Mouse (Mus musculus) forebrain, postnatal 0 days (tissue): Measurements from ENCODE around the gene Srrm4. TPM values are rescaled to one million over a fixed set of nuclear protein-coding genes. Genes with fewer than 3 reads are reported as not detected.

Experiments used
- ATAC-seq: fragments of 200-750 bp; cut with Nextera tagmentation; 2 replicates; pipeline ENCODE4 v1.8.0; 2017; ENCODE audit warnings: mild to moderate bottlenecking, moderate library complexity
- DNase-seq: peaks from one replicate; pipeline ENCODE4 v3.0.0-alpha.2; 2015
- H3K27ac ChIP-seq: fragments of 300-500 bp; sonication (generic); 2 replicates; pipeline ENCODE4 v1.5.1; 2014; ENCODE audit warnings: low read depth, mild to moderate bottlenecking, antibody characterized with exemption, low read length, moderate library complexity, mixed read lengths
- H3K27me3 ChIP-seq: fragments of 300-500 bp; sonication (generic); 2 replicates; pipeline ENCODE4 v1.6.1; 2014; ENCODE audit warnings: mild to moderate bottlenecking, low read length, mixed read lengths; ENCODE audit not compliant: insufficient read depth
- H3K36me3 ChIP-seq: fragments of 300-500 bp; sonication (generic); 2 replicates; pipeline ENCODE4 v1.6.1; 2014; ENCODE audit warnings: mild to moderate bottlenecking, moderate library complexity; ENCODE audit not compliant: insufficient read depth
- H3K4me1 ChIP-seq: fragments of 300-500 bp; sonication (generic); 2 replicates; pipeline ENCODE4 v1.6.1; 2014; ENCODE audit warnings: antibody characterized with exemption; ENCODE audit not compliant: insufficient read depth
- H3K4me2 ChIP-seq: fragments of 300-500 bp; sonication (generic); 2 replicates; pipeline ENCODE4 v1.6.1; 2014; ENCODE audit warnings: low read depth, mild to moderate bottlenecking, moderate library complexity
- H3K4me3 ChIP-seq: fragments of 300-500 bp; sonication (generic); 2 replicates; pipeline ENCODE4 v1.5.1; 2014; ENCODE audit warnings: low read depth, low read length, mixed read lengths
- H3K9ac ChIP-seq: fragments of 300-500 bp; sonication (generic); 2 replicates; pipeline ENCODE4 v1.6.1; 2014; ENCODE audit warnings: mild to moderate bottlenecking
- H3K9me3 ChIP-seq: fragments of 300-500 bp; sonication (generic); 2 replicates; pipeline ENCODE4 v1.6.1; 2016; ENCODE audit warnings: low read length
- CTCF ChIP-seq: sonication (generic); IDR thresholded peaks from 2 replicates; pipeline ENCODE4 v1.5.1; 2016; ENCODE audit warnings: antibody characterized with exemption, control low read depth, low read depth
- WGBS: fragments of 180-500 bp; shearing (Covaris S2); extraction: QIAGEN DNeasy Blood & Tissue Kit; methylation state at CpG from one replicate; pipeline ENCODE4 v1.1.7; 2014; 5-methylcytosine and 5-hydroxymethylcytosine counted together
- polyA plus RNA-seq: library from polyadenylated mRNA; unstranded; fragments of >200 nt; fragmentation: Nextera tagmentation; extraction: Ambion mirVana; gene quantifications from 2 replicates; pipeline ENCODE4 v1.2.1, GENCODE M21; 2015
- total RNA-seq: library from RNA; depleted of rRNA; stranded (reverse); fragments of >200 nt; gene quantifications from 2 replicates; pipeline ENCODE4 v1.2.3, GENCODE M21; 2014; rRNA removed

Gene Srrm4
- total and polyA plus RNA-seq, 2 experiments from 2014 or later, result 12.7 to 16.4 TPM

DNA sequence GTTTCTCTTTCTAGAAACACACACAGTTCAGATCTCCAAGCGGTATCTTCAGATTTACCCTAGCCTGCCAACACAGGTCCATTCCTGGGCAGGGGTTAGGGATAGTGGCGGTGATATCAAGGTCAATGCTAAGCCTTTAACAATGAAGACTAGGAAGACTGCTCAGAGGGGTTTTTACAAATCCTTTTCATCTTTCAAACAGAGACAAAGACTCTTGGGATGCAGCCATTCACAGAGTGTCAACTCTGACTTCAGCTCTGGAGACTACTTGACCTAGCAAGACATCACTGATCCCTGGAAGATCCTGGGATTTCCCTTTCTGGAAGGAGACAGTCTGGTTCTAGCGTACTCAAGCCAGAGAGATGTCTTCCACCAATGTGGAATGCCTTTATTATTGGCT lies 190.8 kb downstream of the Srrm4 start:
- Histone ChIP-seq H3K9me3 (no peaks in the 10 kb centered on the region), H3K9ac (no peak overlapping the region), H3K36me3 (no peaks in the 10 kb centered on the region), H3K27me3 (no peaks in the 10 kb centered on the region), H3K4me2 (no peak overlapping the region), H3K4me1 (no peaks in the 10 kb centered on the region), H3K27ac (no peak overlapping the region), H3K4me3 (no peak overlapping the region)
- DNase-seq, result no peak
- ATAC-seq, result no peak
- 64% methylated on average over 3 of the region's 3 CpGs for WGBS
- no peak for TF ChIP-seq CTCF

DNA sequence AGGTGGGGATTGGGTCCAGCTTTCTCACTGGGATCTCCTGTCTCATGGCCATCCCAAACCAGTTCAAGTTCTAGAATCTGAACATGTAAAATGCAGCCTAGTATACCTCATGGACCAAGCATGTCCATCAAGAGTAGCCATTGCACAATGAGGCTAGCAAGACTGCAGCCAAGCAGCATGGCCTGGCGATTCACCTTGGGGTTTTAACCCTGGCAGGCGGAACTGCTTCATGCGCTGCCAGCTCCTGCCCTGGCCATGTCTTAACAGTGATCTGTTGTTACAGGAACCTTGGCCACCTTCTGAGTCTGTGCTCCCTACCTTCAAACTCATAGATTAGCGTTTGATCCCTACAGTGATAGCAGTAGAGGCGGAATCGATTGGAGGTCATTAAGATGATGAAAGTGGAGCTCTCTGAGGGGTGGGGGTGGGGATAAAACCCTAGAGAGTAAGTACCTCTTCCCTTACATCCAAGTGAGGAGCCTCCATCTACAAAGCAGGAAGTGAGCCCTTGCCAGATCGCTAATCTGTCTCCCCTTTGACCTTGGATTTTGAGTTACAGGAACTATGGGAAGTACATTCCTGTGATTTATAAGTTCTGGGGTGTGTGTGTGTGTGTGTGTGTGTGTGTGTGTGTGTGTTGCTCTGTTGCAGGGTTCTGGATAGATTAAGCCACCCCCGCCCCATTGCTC lies 191.4 kb downstream of the Srrm4 start:
- Histone ChIP-seq H3K9me3 (no peaks in the 10 kb centered on the region), H3K36me3 (no peaks in the 10 kb centered on the region), H3K4me1 (no peaks in the 10 kb centered on the region), H3K4me2 (no peak overlapping the region), H3K27me3 (no peaks in the 10 kb centered on the region), H3K4me3 (no peak overlapping the region), H3K27ac (no peak overlapping the region), H3K9ac (no peak overlapping the region)
- ATAC-seq (no peak), DNase-seq (no peak)
- no peak for TF ChIP-seq CTCF
- WGBS, result 85% methylated on average over 8 of the region's 8 CpGs

DNA sequence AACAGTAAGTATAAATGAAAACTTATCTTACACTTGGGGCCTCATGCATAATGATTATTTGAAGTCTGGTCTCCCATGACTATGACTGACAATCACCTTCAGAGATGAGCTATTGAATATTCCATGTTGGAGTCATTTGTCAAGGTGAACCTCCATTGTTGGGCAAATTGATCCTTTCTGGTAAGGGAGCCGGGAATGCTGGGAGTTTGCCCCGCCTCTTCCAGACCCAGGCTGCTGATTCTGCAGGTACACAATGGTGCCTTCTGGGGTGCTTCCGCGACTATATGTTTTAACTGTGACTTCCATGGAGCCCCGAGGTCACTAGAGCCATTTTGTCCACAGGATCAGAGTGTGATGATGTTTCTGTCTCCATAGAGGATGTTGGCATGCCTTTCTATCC lies 195.5 kb downstream of the Srrm4 start:
- Histone ChIP-seq H3K4me2 (no peak overlapping the region), H3K9ac (no peak overlapping the region), H3K4me1 (no peaks in the 10 kb centered on the region), H3K27ac (no peak overlapping the region), H3K9me3 (no peaks in the 10 kb centered on the region), H3K27me3 (no peaks in the 10 kb centered on the region), H3K4me3 (no peak overlapping the region), H3K36me3 (no peaks in the 10 kb centered on the region)
- 82% methylated on average over 5 of the region's 5 CpGs for WGBS
- ATAC-seq (no peak), DNase-seq (no peak)
- no peak for TF ChIP-seq CTCF

DNA sequence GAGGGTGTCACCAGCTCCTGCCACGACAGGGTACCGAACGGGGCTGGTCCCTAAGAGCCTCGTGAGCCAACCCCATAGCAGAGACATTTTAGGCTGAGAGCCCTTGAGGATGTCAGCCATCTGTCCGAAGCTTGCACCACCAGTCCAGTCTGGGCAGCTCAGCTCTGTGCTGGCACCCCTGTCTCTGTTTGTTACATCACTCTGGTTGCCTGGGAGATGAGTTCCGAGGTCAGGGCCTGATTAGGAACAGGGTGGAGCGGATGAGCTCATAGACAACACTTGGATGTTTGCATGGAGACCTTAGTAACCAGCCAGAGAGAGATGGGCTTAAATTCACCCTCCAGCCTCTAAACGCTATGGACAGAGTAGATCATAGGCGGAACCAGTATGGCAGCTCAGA lies 199.0 kb downstream of the Srrm4 start:
- no peak for TF ChIP-seq CTCF
- Histone ChIP-seq H3K4me2 (no peak overlapping the region), H3K4me1 (peaks cover 5% of the 10 kb centered on the region; the same call in 1 of the 2 replicates), H3K27me3 (no peaks in the 10 kb centered on the region), H3K9ac (no peak overlapping the region), H3K36me3 (no peaks in the 10 kb centered on the region), H3K4me3 (no peak overlapping the region), H3K9me3 (no peaks in the 10 kb centered on the region), H3K27ac (no peak overlapping the region)
- 83% methylated on average over 9 of the region's 9 CpGs for WGBS
- ATAC-seq (no peak), DNase-seq (no peak)

DNA sequence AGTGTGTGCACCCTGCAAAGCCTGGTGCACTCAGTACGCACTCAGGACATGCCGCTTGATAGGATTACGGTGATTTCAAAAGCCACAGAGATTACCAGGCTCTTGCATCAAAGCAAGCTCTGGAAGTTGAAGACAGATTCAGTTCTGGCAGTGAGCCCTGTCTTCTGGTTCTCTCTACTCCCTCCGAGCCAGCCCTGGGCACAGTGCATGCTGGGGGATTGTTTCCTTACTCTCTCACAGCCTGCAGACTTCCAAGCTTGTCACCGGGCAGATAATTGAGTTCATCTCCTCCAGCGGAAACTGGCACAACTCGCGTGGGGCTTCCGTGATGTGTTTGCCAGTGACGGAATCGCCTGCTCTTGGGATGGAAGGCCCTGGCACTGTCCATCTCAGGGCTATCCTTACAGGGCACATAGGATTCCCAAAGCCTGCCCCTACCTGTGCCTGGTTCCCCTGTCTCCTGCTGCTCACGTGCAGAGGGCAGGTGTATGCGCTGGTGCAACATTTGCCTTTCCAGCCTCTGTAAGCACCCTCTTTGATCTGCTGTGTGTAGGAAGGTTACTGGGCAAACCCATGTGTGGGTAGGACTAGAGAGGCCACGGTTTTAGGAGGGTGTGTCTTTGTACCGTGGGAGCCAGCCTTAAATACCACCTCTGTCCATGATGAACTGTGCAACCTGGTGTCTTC lies 201.6 kb downstream of the Srrm4 start:
- Histone ChIP-seq H3K36me3 (no peaks in the 10 kb centered on the region), H3K4me3 (no peak overlapping the region), H3K27ac (0 out of 2 replicates have a peak overlapping the region, but pooled peaks have one; percentile 15), H3K4me2 (no peak overlapping the region), H3K4me1 (peaks cover 5% of the 10 kb centered on the region; the same call in 1 of the 2 replicates), H3K9me3 (no peaks in the 10 kb centered on the region), H3K27me3 (no peaks in the 10 kb centered on the region), H3K9ac (no peak overlapping the region)
- peak; percentile 92 for ATAC-seq
- DNase-seq, result peak; percentile 83
- no peak for TF ChIP-seq CTCF
- WGBS, result 35% methylated on average over 15 of the region's 15 CpGs

DNA sequence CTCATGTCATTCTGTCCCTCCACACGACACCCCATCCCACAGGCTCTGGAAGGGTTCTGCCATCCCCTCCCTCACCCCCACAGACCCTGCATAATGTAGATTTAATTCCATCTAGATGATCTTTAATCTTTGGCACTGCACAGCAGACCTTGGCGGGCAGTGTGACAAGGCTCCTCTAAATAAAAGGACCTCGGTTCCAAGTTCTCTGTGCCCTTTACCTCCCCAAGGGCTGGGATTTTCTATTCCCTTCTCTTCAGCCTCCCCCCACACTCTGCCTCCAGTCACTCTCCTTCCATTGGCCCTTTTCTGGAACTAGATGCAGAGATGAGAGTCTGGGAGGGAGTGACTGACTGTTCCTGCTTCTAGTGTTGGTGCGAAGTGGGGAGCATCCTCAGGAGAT lies 202.3 kb downstream of the Srrm4 start:
- no peak for DNase-seq
- Histone ChIP-seq H3K36me3 (no peaks in the 10 kb centered on the region), H3K9ac (no peak overlapping the region), H3K4me2 (no peak overlapping the region), H3K27ac (0 out of 2 replicates have a peak overlapping the region, but pooled peaks have one; percentile 15), H3K4me1 (peaks cover 5% of the 10 kb centered on the region; the same call in 1 of the 2 replicates), H3K27me3 (no peaks in the 10 kb centered on the region), H3K9me3 (no peaks in the 10 kb centered on the region), H3K4me3 (no peak overlapping the region)
- no peak for TF ChIP-seq CTCF
- whole genome bisulfite sequencing, result 65% methylated on average over 4 of the region's 4 CpGs
- no peak for ATAC-seq

Other genes starting within 250 kb of the Srrm4 start
- 13.2 and 14.0 TPM in 2 replicates for gene Hspb8, start 169.0 kb downstream of the Srrm4 start, total RNA-seq
- gene Hspb8, start 169.0 kb downstream of the Srrm4 start, polyA plus RNA-seq, result 8.6 and 10.6 TPM in 2 replicates